Mouse (Mus musculus) bone marrow macrophage, adult 2 months (primary cell): ENCODE measurements around the gene Cse1l.

ENCODE experiments used
- CTCF ChIP-seq: IDR thresholded peaks from 2 replicates; pipeline ENCODE4 v1.5.1; 2012; ENCODE audit warnings: low read depth, mild to moderate bottlenecking, low read length, moderate library complexity
- POLR2A ChIP-seq: IDR thresholded peaks from 2 replicates; pipeline ENCODE4 v1.6.1; 2012; ENCODE audit warnings: mild to moderate bottlenecking, low read depth, low read length, borderline replicate concordance

DNA sequence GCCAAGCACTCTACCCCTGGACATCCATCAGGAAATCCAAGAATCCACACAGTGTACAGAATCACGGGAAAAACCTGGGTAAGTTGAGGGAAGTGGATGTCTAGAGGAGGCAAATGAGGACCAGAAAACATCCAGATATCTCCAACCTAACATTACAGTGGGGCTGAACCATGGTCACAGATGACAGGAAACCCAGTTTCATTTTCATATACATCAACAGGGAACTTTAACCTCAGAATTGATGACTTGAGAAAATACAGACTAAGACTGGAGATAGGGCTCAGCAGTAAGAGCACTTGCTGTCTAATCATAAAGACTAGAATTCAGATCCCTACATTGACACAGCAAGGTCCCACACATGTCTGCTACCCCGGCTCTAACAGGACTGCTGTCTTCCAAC, 58.9 kb downstream of the Cse1l start:
- no peak for TF ChIP-seq CTCF
- no peak for TF ChIP-seq POLR2A
